Mouse (Mus musculus) induced T-regulatory cell, adult 2 months (primary cell): Measurements from ENCODE around the gene Fscn1.
A peak's percentile ranks its signal among the peaks of the same experiment; 100 is the strongest.

Experiments used
- DNase-seq: peaks from one replicate; pipeline ENCODE4 v3.0.0-alpha.2; 2012; ENCODE audit warnings: low read depth

Fscn1 gene

DNA sequence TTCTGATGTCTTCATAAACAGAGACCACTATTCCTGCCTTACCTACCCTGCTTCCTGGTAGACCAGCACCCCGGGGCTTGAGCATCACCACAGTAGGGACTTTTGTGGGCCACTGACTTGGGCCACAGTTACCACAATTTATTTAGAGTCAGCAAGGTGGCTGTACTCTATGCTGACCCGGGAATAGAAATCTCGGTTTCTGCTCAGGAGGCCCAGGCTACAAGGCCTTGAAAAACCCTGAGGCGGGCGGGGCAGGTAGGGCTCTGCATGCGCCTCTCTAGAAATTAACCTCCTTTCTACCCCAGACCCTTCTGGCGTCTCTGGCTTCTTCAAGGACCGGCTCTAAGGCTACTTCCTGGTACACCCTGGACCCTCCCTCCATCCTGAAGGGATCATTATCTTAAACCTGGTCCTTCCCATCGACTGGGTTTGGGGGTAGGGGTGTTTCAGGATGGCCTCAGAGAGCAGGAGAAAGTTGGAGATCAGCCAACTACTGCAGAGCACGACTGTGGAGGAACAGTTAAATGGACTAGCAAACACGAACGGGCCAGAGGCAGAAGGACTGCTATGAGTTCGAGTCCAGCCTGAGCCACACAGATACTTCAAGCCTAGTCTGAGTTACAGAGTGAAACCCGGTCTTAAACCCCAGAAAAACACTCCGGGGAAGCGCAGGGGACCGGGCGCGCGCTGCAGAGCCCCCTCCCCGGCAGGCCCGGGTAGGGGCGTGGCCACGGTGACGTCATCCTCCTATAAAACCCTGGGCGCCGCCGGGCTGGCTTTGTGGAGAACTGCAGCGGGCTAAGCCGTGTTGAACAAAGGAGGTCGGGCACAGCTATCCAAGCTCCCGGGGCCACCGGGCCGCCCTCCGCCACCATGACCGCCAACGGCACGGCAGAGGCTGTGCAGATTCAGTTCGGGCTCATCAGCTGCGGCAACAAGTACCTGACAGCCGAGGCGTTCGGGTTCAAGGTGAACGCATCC is at the start of gene Fscn1:
Fscn1 (plus strand) TSS at position 768 of the 981 bp plus-strand sequence.
- DNase-seq, result peak; percentile 74

DNA sequence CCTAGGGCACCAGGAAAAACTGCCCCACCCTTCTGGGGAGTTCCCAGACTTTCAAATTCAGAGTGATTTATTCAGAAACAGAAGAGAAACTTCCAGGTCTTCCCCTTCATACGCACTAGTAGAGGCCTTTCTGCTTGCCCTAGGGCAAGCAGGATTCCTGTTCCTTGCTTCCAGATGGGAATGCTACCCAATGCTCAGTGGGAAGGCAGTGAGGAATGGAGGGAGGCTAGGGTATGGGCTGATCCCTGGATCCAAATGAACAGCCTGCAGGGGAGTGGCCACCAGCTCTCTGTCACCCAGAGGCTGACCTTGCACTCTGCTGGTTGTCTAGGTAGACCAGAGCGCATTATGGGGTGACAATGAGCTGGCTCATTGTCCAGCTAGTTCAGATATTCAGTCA is 48.5 kb upstream of the Fscn1 start:
- DNase-seq, result peak; percentile 33

DNA sequence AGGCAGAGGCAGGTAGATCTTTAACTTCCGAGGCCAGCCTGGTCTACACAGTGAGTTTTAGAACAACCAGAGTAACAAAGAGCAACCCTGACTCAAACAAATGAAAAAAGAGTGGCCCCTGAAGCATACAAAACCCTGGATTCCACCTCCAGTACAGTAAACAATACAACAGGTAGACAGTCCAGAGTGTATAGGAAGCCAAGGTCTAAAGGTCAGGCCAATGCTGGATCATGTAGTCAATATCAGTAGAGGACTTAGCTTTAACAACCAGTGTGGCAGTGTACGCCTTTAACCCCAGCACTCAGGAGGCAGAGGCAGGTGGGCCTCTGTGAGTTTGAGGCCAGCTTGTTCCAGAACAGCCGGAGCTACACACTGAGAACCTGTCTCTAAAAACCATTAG is 47.8 kb upstream of the Fscn1 start:
- DNase-seq, result no peak

DNA sequence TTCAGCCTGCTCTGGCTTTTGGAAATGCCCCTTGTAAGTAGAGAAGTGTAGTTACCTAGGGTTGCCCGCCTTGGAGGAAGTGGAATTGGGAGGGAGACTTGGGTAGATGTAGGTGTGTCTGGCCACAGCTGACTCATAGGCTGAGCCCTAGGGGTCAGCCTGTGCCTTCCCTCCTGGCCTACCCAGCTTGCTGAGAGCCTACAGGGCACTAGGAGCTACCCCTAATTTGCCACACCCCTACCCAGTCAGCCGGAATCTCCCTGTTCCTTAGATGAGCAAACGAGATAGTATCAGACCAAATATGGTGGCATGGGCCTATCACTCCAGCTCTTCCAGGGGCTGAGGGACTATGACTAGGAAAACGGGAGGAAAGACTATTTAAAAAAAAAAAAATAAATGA is 47.4 kb upstream of the Fscn1 start:
- peak; percentile 58 for DNase-seq

DNA sequence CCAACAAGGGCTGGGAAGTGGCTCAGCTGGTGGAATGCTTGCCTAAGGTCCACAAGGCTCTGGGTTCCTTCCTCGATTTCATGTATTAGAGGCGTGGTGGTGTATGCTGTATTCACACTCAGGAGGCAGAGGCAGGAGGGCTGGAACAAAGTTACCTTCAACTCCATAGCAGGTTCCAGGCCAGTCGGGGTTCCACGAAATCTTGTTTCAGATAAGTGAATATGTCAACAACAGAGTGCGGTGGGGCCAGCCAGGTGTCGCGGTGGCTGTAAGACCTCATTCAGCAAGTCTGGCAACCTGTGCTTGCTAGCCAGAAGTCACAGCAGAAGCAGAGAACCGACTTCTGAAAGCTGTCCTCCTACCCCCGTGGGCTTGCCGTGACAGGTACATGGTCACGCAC is 44.9 kb upstream of the Fscn1 start:
- DNase-seq, result no peak

DNA sequence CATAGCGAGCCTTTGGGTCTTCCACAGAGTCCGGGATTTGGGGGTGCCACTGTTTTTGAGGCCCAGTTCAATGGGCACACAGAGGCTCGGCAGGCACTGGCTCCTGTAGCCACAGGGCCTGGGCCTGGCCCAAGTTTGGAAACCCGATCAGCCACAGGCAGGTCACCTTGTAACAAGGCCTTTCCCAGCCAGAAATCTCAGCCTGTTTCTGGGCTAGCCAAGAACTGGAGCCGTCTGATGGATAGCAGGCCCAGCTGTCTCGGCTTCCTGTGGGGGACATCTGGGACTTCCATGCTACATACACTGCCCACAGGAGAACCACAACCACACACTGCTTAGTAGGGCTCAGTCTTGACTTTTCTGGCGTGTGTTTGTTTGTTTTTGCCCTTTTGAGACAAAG is 43.5 kb upstream of the Fscn1 start:
- DNase-seq, result no peak

DNA sequence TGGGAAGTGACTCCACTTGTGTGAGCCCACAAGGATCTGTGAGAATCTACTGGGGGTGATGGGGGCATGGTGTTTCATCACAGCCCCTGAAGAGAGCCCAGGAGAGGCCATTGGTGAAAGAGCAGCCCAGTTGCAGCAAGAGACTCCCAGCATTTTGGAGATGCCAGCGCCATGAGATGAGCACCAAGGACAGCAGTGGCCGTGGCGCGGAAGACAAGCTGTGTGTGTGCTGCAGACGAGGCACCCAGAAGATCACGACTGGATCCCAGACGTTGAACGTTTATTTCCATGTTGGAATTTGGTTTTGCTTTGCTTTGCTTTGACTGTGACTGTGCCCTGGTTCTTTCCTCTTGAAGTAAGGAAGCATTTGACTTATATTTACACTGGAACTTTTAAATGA is 42.7 kb upstream of the Fscn1 start:
- DNase-seq, result no peak

DNA sequence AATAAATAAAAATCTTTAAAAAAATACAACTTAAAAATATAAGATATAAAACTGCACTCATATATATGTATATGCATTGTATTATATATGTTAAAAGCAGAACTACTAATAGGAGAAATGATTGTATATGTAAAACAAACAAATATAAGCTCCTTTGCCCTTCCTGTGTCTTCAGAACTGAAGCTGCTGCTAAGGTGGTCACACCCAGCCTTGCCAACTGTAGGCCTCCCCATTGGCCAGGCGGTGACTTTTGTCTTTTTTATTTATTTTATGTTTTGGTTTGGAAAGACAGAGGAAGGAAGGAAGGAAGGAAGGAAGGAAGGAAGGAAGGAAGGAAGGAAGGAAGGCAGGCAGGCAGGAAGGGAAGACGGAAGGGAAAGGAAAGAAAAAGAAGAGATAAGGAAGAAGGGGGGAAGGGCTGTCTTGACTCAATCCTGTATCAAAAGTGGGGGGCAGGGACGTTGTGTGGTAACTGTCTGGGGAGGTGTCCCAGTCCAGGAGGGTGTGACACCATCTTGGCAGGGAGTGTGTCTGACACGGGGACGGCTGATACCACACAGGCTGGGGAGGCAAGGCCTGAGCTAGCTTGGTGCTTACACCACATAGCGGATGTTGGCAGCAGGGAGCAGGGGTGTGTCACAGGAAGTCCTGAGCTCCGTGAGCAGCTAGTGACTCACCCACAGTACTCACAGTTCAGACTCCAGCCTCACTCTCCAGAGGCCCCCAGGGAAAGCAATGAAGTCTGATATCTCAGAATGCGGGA is 39.7 kb upstream of the Fscn1 start:
- DNase-seq, result peak; percentile 94

DNA sequence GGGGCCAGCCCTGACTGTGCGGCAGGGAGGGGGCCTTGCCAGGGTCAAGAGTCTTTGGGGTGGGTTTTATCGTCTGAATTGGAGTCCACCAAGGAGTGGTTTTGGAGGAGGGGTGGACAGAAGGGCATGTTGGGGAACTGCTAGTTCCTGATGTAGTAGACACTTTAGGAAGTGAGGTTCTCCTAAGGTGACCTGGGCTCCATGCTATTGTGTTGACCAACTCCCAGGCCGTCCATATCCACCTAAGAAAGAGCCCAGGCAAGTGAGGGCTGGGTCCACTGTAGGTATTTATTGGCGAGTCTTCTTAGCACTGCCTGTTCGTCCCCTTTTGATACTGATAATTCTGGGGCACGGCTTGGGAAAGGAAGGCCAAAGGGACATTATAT is 39.1 kb upstream of the Fscn1 start:
- no peak for DNase-seq

DNA sequence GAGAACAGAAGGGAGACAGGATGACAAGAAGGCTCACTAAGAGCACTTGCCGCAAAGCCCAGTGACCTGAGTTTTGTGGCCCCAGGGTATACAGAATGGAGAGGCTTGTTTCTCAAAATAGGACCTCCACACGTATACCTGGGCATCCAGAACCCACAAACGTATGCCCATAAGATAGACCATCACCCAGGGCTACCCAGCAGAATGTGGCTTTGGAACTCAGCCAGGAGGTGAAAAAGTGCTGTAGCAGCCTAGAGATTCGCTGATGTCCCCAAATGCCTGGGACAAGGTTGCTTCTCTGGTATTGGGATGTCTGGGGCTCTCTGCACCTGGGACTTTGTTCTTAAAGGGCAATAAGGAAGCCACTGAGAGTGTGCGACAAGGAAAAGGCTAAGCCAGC is 37.9 kb upstream of the Fscn1 start:
- peak; percentile 29 for DNase-seq

DNA sequence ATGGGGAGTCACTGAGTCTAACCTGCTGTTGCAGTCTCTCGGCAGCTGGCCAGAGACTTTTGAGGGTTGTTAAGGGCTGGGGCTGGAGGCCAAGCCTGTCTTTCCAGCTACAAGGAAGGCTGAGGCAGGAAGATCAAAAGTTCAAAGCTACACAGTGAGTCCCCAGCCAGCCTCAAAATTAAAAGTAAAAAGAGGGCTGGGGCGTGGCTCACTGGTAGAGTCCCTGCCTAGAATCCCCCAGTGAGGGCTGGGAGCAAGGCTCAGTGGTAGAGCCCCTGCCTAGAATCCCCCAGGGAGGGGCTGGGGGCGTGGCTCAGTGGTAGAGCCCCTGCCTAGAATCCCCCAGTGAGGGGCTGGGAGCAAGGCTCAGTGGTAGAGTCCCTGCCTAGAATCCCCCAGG is 36.4 kb upstream of the Fscn1 start:
- peak; percentile 47 for DNase-seq

DNA sequence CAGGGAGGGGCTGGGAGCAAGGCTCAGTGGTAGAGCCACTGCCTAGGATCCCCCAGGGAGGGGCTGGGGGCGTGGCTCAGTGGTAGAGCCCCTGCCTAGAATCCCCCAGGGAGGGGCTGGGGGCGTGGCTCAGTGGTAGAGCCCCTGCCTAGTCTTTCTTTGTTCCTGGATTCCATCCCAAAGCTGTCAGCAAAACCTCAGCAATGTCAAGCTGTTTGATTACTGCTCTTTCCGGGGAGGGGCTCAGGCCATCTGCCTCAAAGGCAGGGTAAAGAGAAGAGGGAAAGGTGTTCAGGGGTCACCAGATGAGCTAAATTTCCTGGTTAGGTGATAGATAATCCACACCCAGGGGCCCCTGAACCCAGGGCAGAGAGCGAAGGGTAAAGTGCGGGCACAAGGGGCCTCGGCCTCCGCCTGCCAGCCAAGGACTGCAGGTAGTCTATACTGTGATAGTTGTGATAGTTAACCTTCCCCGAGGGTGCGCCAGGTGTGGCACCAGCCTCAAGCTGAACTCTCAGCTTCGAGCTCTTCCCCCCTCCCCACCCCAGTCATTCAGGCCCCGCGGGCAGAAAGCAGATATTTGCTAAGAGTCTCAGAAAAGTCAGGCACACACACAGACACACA is 35.7 kb upstream of the Fscn1 start:
- peak; percentile 24 for DNase-seq

DNA sequence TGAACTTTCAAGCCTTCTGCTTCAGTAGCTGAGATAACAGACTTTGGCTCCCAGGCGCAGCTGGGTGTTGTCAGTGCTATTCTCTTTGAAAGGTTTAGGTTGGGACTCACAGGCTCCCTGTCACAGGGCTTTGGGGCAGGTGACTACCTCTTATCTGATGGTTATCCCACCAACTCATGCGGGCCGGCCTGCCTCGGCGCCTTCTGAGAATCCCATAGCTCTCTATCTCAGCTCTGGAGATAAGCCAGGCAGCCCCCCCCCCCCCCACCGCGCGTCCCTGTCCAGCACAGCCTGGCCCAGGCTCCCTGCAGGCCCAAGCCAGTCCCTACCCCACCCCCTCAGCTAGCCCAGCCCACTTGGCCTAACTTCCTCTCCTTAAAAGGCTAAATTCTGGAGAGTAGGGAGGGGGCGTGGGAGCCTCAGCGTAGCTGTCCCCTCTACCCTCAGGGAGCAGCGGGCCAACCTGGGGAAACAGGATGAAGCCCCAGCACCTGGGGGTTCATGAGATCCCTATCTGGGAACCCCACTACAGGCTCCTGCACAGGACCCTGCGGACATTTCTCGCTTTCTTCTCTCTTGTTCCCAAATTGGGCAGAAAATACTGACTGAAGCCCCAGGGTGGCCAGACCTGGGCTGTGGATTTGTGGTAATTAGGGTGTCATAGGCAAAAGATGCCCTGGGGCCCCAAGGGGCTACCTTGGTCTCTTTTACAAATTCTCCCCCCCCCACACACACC is 33.8 kb upstream of the Fscn1 start:
- peak; percentile 69 for DNase-seq

DNA sequence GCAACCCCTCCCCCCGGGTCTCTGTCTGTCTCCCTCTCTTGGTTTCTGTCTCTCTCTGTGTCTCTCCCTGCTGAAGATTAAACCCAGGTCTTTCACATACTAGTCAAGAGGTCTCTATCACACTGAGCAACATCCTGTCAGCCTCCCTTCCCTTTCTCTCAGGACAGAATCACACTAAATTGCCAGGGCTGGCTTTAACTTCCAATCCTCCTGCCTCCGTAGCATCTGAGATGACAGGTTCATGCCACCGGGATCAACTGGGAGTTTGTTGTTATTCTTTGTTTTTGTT is 33.3 kb upstream of the Fscn1 start:
- DNase-seq, result peak; percentile 69

DNA sequence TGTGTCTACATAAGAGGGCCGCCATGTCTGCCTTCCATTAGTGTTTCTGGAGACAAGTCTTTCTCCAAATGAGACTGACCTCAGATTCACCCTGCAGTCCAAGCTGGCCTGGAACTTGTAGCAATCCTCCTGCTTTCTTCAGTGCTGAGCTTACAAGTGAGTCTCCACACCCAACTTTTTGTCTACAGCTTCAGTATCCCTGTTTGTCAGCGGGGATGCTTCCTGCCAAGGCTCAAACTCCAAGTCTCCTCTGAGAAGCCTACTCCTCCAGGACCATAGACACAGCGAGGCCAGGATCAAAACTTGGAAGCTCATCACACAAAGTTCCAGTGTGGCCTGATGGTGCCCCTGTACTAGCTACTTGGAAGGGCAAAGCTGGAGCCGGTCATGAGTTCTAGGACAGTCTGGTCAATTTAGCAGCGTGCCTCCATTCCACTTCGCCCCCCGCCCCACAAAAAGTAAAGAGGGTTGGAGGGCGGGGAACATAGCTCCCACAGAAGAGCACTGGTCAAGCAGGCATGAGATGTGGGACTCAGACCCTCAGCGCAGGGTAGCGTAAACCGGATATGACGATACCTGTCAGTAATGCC is 32.7 kb upstream of the Fscn1 start:
- DNase-seq, result no peak

DNA sequence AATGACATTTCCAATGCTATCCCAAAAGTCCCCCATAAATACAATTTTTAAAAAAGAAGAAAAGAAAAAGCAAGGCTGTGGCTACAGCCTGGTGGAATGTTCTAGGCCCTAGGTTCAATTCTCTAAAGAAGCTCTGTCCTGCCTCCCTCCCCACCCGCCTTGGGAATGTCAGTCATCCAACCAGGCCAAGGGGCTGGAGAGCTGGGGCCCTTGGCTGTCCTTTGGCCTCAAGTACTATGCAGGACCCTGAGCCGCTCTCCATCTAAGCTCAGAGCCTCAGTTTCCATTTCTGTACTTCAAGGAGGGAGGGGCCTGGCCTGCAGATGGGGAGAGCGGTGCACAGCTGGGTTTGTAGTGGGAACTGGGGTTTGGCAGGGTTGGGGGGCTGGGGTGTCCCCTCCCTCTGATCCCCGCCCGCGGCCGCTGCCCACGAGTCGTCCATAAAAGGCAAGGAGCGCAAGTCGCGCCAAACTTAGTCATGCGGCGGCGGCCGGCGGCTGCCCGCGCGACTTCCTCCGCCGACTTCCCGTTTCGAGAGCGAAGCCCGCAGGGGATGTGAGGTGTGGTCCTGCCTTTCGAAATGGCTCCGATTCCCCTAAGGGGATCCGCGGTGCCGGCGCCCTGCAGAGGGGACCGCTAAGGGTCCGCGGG is 31.3 kb upstream of the Fscn1 start:
- peak; percentile 89 for DNase-seq

DNA sequence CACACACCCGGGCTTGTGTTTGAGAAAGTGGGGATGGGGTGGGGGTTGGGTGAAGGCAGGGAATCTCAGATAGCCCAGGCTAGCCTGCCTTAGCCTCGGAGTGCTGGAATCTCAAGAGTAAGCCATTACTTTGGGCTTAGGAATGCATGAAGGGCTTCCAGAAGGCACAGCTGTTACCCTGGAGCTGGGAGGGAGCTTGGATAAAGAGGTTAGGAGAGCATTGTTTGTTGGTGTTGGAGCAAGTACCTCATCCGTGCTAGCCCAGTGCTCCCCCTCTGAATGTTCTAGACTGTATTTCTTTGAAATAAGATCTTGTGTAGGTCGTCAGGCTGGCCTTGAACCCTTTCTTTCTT is 30.8 kb upstream of the Fscn1 start:
- no peak for DNase-seq

DNA sequence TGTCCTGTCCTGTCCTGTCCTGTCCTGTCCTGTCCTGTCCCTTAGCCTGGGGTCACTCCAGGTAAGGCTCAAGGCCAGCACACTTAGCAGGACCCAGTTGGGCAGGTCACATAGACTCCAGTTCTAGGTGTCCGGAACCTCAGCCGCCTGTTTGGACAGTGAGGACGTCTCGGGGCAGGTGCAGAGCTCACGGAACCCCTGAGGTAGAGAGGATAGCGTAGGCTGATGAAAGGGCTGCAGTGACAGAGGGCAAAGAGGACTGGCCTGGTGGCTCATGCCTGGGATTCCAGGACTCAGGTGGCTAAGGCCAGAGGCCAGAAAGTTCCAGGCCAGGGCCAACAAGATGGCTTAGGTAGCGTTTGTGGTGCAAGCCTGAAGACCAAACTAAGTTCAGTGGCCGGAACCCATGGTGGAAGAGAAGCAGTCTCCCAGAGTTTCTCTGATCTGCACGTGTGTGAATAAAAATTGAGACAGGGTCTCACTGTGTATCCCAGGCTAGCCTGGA is 28.9 kb upstream of the Fscn1 start:
- peak; percentile 51 for DNase-seq

DNA sequence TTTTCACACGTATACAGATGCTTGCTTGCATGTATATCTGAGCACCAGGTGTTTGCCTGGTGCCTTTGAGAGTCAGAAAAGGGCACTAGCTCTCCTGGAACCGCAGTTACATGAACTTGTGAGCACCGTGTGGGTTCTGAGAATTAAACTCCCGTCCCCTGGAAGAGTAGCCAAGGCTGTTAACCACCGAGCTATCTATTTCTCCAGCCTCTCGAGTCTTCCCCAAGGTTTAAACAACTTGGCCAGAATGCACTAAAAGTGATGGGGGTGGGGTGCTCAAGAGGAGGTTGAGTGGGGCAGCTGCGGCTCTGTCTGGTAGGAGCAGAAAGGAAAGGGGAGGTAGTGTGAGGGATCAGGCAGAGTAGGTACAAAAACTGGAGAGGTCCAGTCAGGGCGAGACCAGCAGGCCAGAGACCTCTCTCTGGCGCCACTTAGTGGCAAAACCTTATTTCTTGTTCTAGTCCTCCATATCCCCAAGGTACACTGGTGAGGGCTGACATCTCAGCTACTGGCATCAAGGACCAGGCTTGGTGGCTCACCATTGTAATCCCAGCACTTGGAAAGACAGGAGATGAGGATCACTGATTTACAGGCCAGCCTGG is 28.0 kb upstream of the Fscn1 start:
- peak; percentile 91 for DNase-seq

DNA sequence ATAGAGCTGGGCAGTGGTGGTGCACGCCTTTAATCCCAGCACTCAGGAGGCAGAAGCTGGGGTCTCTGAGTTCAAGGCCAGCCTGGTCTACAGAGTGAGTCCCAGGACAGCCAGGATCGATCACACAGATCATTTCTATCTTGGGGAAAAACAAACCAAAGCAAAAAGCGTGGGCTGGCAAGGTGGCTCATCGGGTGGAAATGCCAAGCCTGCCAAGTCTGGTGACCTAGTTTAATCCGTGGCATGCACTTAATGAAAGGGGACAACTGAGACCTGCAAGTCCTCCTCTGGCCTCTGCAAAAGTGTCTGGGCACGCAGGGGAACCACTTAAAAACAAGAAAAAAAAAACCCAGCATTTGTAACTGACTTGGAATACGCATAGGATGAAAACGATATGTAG is 27.4 kb upstream of the Fscn1 start:
- no peak for DNase-seq
